Mouse (Mus musculus): ENCODE measurements around the gene Gramd4. TPM values are rescaled to one million over a fixed set of nuclear protein-coding genes. Genes with fewer than 3 reads are reported as not detected.
A peak's percentile ranks its signal among the peaks of the same experiment; 100 is the strongest.

The Gramd4 gene
- total RNA-seq (2012; rRNA removed): 19.6 and 24.5 TPM in 2 replicates

DNA sequence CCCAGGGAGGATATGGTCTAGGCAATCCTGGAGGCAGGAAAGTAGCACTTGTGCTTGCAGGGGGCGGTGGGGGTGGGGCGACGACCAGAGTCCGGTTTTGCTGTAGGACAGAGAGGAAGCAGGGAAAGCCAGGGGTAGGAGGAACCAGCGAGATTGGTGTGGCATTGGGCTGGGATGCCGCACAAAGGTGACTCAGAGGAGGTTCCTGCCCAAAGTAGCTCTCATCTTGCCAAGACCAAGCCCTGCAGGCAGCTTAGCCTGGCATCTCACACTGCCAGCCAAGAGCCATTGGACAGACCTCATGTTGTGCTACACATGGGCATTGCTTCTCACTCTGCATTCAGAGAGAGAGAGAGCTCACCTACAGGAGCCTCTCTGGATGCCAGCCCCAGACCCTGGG, at the start of gene Gramd4:
Gramd4 (plus strand) TSS at position 283 of the 400 bp plus-strand sequence.
- DNase-seq (ENCODE audit: low read depth, low spot score): no peak
- Histone ChIP-seq H3K27ac (ENCODE audit: insufficient read depth, low read depth, low read length, poor library complexity, severe bottlenecking) (no peak within 1 kb of the TSS), H3K36me3 (ENCODE audit: control insufficient read depth, insufficient read depth, low read length, poor library complexity, severe bottlenecking) (no peaks in the 10 kb centered on the region), H3K4me3 (ENCODE audit: insufficient read depth in 1 of 2, low read depth in 1 of 2, low read length in 2 of 2, poor library complexity in 1 of 2, severe bottlenecking in 1 of 2) (peak within 1 kb of the TSS; percentile 78 to 79), H3K9me3 (ENCODE audit: control insufficient read depth, insufficient read depth, low read depth, low read length) (no peaks in the 10 kb centered on the region), H3K9ac (ENCODE audit: insufficient read depth, low read depth, low read length, poor library complexity, severe bottlenecking) (peak within 1 kb of the TSS; percentile 69), H3K4me1 (ENCODE audit: control insufficient read depth in 2 of 2, insufficient read depth in 2 of 2, low read length in 2 of 2, poor library complexity in 1 of 2) (peaks cover 3 to 11% of the 10 kb centered on the region in 2 experiments; a peak in 2 of 4 replicates)
- TF ChIP-seq MAFK (IDR thresholded peaks at IDR 0.05; ENCODE audit: insufficient read depth, low read depth, low read length) (no peak), CHD2 (IDR thresholded peaks at IDR 0.05; ENCODE audit: low read depth, low read length) (no peak), ZNF384 (IDR thresholded peaks at IDR 0.05; ENCODE audit: low read depth, low read length) (no peak), HCFC1 (IDR thresholded peaks at IDR 0.05; ENCODE audit: borderline replicate concordance, insufficient read depth, low read length) (no peak), ZC3H11A (IDR thresholded peaks at IDR 0.05; ENCODE audit: borderline replicate concordance, low read depth, low read length) (no peak)
- in situ Hi-C loops (cut with MboI; ENCODE audit: low sequenced_read_pairs in 2 of 2, unreplicated experiment in 2 of 2): no loop called here

DNA sequence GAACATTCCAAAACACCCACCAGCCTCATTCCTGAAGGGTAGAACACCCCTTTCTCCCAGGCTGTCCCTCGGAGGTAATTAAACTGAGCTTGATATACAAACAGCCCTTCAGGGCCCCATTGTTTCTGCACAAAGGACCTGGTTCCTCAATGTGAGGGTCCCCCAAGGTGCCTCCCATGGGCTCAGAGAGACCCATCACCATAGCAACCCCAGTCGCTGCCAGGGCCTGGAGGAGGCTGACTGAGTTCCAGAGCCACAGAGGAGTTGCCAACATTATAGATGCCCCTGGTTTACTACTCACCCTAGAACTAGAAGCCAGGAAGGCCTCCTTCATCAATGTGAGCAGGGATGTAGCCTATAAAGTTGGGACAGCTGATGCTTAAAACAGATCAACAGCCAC, 44.4 kb upstream of the Gramd4 start:
- no peak overlapping the region for H3K9ac ChIP-seq (ENCODE audit: insufficient read depth, low read depth, low read length, poor library complexity, severe bottlenecking)
- H3K4me1 ChIP-seq (ENCODE audit: control insufficient read depth in 2 of 2, insufficient read depth in 2 of 2, low read length in 2 of 2, poor library complexity in 1 of 2): peaks cover 5 to 24% of the 10 kb centered on the region in 2 experiments; a peak in 3 of 4 replicates
- in situ Hi-C loops (cut with MboI; ENCODE audit: low sequenced_read_pairs in 2 of 2, unreplicated experiment in 2 of 2): no loop called here
- H3K27ac ChIP-seq (ENCODE audit: insufficient read depth, low read depth, low read length, poor library complexity, severe bottlenecking): no peak overlapping the region
- no peak for DNase-seq (ENCODE audit: low read depth, low spot score)
- no peak overlapping the region for H3K4me3 ChIP-seq (ENCODE audit: insufficient read depth in 1 of 2, low read depth in 1 of 2, low read length in 2 of 2, poor library complexity in 1 of 2, severe bottlenecking in 1 of 2)
- no peaks in the 10 kb centered on the region for H3K9me3 ChIP-seq (ENCODE audit: control insufficient read depth, insufficient read depth, low read depth, low read length)
- H3K36me3 ChIP-seq (ENCODE audit: control insufficient read depth, insufficient read depth, low read length, poor library complexity, severe bottlenecking): no peaks in the 10 kb centered on the region; the same call in 1 of the 2 replicates
- TF ChIP-seq ZNF384 (IDR thresholded peaks at IDR 0.05; ENCODE audit: low read depth, low read length) (no peak), CHD2 (IDR thresholded peaks at IDR 0.05; ENCODE audit: low read depth, low read length) (no peak), HCFC1 (IDR thresholded peaks at IDR 0.05; ENCODE audit: borderline replicate concordance, insufficient read depth, low read length) (no peak), MAFK (IDR thresholded peaks at IDR 0.05; ENCODE audit: insufficient read depth, low read depth, low read length) (no peak), ZC3H11A (IDR thresholded peaks at IDR 0.05; ENCODE audit: borderline replicate concordance, low read depth, low read length) (no peak)

- H3K36me3 ChIP-seq (ENCODE audit: control insufficient read depth, insufficient read depth, low read length, poor library complexity, severe bottlenecking): no peaks in the 10 kb centered on the region; the same call in 1 of the 2 replicates
- no peak for DNase-seq (ENCODE audit: low read depth, low spot score)
- TF ChIP-seq ZC3H11A (IDR thresholded peaks at IDR 0.05; ENCODE audit: borderline replicate concordance, low read depth, low read length) (no peak), MAFK (IDR thresholded peaks at IDR 0.05; ENCODE audit: insufficient read depth, low read depth, low read length) (no peak), HCFC1 (IDR thresholded peaks at IDR 0.05; ENCODE audit: borderline replicate concordance, insufficient read depth, low read length) (no peak), CHD2 (IDR thresholded peaks at IDR 0.05; ENCODE audit: low read depth, low read length) (no peak), ZNF384 (IDR thresholded peaks at IDR 0.05; ENCODE audit: low read depth, low read length) (no peak)
- no peak overlapping the region for H3K27ac ChIP-seq (ENCODE audit: insufficient read depth, low read depth, low read length, poor library complexity, severe bottlenecking)
- no peak overlapping the region for H3K9ac ChIP-seq (ENCODE audit: insufficient read depth, low read depth, low read length, poor library complexity, severe bottlenecking)
- H3K9me3 ChIP-seq (ENCODE audit: control insufficient read depth, insufficient read depth, low read depth, low read length): no peaks in the 10 kb centered on the region
- H3K4me1 ChIP-seq (ENCODE audit: control insufficient read depth in 2 of 2, insufficient read depth in 2 of 2, low read length in 2 of 2, poor library complexity in 1 of 2): peaks cover 5 to 26% of the 10 kb centered on the region in 2 experiments; a peak in 3 of 4 replicates
- in situ Hi-C loops (cut with MboI; ENCODE audit: low sequenced_read_pairs in 2 of 2, unreplicated experiment in 2 of 2): no loop called here
- no peak overlapping the region for H3K4me3 ChIP-seq (ENCODE audit: insufficient read depth in 1 of 2, low read depth in 1 of 2, low read length in 2 of 2, poor library complexity in 1 of 2, severe bottlenecking in 1 of 2)
These were observed 43.8 kb upstream of the Gramd4 start for GRCm38 (mm10) chr15:86013656-86014055.

DNA sequence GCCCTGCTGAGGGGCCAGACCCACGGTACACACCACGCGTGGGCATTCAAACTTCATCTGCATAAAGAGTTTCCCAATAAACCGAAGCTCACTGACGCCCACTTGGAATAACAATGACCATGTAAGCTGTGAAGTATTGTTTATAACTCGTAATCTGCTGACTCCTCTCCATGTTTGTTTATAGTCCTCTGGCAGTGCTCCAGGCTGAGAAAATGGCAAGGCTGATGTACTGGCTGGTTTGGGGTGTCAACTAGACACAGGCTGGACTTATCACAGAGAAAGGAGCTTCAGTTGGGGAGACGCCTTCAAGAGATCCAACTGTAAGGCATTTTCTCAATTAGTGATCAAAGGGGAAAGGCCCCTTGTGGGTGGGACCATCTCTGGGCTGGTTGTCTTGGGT, 42.5 kb upstream of the Gramd4 start:
- H3K4me1 ChIP-seq (ENCODE audit: control insufficient read depth in 2 of 2, insufficient read depth in 2 of 2, low read length in 2 of 2, poor library complexity in 1 of 2): peaks cover 5 to 25% of the 10 kb centered on the region in 2 experiments; a peak in 3 of 4 replicates
- DNase-seq (ENCODE audit: low read depth, low spot score): no peak
- no peak for TF ChIP-seq MAFK (IDR thresholded peaks at IDR 0.05; ENCODE audit: insufficient read depth, low read depth, low read length)
- no peak for TF ChIP-seq HCFC1 (IDR thresholded peaks at IDR 0.05; ENCODE audit: borderline replicate concordance, insufficient read depth, low read length)
- no peak for TF ChIP-seq ZNF384 (IDR thresholded peaks at IDR 0.05; ENCODE audit: low read depth, low read length)
- TF ChIP-seq CHD2 (IDR thresholded peaks at IDR 0.05; ENCODE audit: low read depth, low read length): no peak
- no peak for TF ChIP-seq ZC3H11A (IDR thresholded peaks at IDR 0.05; ENCODE audit: borderline replicate concordance, low read depth, low read length)
- no peaks in the 10 kb centered on the region for H3K9me3 ChIP-seq (ENCODE audit: control insufficient read depth, insufficient read depth, low read depth, low read length)
- H3K4me3 ChIP-seq (ENCODE audit: insufficient read depth in 1 of 2, low read depth in 1 of 2, low read length in 2 of 2, poor library complexity in 1 of 2, severe bottlenecking in 1 of 2): no peak overlapping the region
- no peak overlapping the region for H3K27ac ChIP-seq (ENCODE audit: insufficient read depth, low read depth, low read length, poor library complexity, severe bottlenecking)
- H3K36me3 ChIP-seq (ENCODE audit: control insufficient read depth, insufficient read depth, low read length, poor library complexity, severe bottlenecking): no peaks in the 10 kb centered on the region; the same call in 1 of the 2 replicates
- H3K9ac ChIP-seq (ENCODE audit: insufficient read depth, low read depth, low read length, poor library complexity, severe bottlenecking): no peak overlapping the region
- in situ Hi-C loops (cut with MboI; ENCODE audit: low sequenced_read_pairs in 2 of 2, unreplicated experiment in 2 of 2): no loop called here

Measured in ES-E14 (cell line).